Mouse (Mus musculus) olfactory bulb, adult 2 months (tissue): ENCODE measurements at regions not wholly inside any gene's neighbourhood (a gene's known extent, or its start where the extent isn't known, plus 50 kb on each side); places are given as distances from the start of the nearest gene placed in this dataset.

ENCODE experiments used
- CTCF ChIP-seq: fragments of 200-500 bp; IDR thresholded peaks from 2 replicates; pipeline ENCODE4 v1.5.1; 2012; ENCODE audit warnings: low read depth, mild to moderate bottlenecking, low read length, moderate library complexity; ENCODE audit not compliant: insufficient read depth
- POLR2A ChIP-seq: fragments of 200-500 bp; IDR thresholded peaks from 2 replicates; pipeline ENCODE4 v1.6.1; 2012; ENCODE audit warnings: mild to moderate bottlenecking, low read depth, low read length, moderate library complexity; ENCODE audit not compliant: insufficient read depth

GRCm38 (mm10) chr10:21678811-21679451, 86.0 kb downstream of the 1700020N01Rik start:
- TF ChIP-seq POLR2A (no peak), CTCF (no peak)
